Mouse (Mus musculus): ENCODE data around the gene Atp6v0a2.

Gene Atp6v0a2

DNA sequence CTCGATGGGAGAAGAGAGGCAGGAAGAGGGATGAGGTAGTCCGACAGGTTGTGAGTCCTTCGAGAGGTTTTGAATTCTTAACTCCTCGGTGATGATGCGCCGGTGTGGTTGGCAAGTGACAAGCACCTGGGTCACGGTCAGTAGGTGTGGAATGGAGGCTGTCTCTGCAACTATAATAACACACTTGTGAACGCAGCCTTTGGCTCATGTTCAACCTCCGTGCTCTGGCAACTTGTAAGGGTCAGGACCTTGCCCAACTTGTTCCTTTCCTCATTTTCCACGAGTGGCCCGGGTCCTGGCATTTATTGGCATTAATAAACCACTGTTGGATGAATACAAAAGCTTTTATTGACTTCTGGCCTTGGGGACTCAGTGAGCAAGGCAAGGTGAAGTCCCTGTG lies 1.3 kb downstream of the Atp6v0a2 start:
- no peak for TF ChIP-seq GATA4 (IDR thresholded peaks at IDR 0.05; ENCODE audit: insufficient replicate concordance, low read length)

DNA sequence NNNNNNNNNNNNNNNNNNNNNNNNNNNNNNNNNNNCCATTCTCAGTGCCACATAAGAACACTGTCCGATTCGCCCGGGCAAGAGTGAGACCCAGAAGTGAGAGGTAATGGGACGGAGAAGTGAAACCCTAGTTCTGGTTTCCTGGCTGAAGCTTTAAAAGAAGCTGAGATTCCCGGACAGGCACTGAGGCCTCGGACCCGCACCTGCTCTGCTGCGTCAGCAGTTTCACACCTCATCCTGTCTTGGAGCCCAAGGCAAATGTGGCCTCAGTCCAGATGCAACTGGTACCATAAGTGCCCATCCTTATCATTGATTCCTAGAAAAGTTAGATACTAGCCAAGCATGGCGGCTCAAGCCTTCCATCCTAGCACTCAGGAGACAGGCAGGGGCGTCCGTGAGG lies 3.3 kb downstream of the Atp6v0a2 start:
- TF ChIP-seq GATA4 (IDR thresholded peaks at IDR 0.05; ENCODE audit: insufficient replicate concordance, low read length), result no peak

DNA sequence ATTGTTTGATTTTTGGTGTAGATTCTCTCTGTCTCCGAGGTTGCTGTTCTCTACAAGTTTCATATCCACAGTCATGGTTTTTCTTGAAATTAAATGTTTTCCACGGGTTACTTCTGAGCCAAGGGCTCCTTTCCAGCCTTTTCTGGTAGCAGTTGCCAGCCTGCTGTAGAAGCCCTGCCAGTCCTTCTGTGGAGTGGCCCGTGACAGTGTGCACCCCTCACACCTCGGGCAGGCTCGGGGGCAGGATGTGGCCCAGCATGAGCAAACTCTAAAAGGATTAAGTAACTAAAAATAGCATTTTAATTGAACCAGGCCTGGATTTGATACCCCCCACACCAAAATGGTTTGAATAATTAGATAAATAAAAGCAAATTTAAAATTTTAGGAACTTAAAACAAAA lies 4.1 kb downstream of the Atp6v0a2 start:
- TF ChIP-seq GATA4 (IDR thresholded peaks at IDR 0.05; ENCODE audit: insufficient replicate concordance, low read length), result no peak

DNA sequence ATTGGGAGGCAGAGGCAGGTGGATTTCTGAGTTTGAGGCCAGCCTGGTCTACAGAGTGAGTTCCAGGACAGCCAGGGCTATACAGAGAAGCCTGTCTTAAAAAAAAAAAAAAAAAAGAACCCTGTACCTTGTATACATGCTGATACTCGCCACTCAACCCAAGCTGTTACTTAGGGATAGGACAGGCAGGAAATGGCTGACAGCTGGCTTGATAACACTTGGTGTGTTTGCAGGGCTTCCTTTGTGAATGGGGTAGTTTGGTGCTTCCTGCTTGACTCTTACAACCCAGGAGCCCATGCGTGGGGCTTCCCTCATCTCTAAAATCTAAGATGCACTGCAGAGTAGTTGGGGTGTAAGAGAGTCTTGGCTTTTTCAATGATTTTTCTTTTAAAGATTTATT lies 5.0 kb downstream of the Atp6v0a2 start:
- peak; percentile 71; the same call in 1 of the 2 replicates for TF ChIP-seq GATA4 (IDR thresholded peaks at IDR 0.05; ENCODE audit: insufficient replicate concordance, low read length)

DNA sequence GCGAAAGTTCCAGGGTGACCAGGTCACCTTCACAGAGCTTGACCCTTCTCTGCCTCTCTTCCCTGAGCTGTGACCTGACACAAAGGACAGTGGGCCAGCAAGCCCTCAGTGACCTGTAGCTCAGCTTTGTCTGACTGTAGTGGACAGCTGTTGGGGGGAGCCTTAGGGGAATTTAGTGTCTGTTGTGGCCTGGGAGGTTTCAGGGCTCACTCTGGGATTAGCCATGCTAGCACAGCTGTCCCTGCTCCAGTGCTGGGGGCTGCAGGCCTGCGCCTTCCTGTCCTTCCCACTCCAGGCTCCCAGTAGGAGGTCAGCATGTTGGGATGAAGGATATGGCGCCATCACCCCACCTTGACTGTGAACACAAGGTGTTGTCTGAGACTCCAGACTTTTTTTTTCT lies 7.8 kb downstream of the Atp6v0a2 start:
- no peak for TF ChIP-seq GATA4 (IDR thresholded peaks at IDR 0.05; ENCODE audit: insufficient replicate concordance, low read length)

DNA sequence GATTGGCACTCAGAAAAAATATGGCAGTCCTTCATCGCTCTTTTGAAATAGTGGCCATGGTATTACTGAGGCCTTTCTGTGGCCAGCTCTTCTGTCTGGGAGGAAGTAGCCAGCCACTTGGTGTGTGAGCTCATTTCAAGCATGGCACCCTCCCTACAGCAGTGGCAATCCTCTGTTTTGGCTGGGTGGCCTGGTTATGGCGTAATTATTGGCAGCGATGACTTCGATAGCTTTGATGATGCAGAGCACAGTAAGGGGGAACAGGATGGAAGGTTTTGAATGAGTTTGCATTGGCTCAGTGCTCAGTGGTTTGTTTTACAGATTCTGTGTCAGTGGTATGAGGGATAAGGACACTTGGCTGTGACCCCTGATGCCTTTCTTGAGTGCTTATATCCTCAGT lies 8.3 kb downstream of the Atp6v0a2 start:
- TF ChIP-seq GATA4 (IDR thresholded peaks at IDR 0.05; ENCODE audit: insufficient replicate concordance, low read length), result no peak

DNA sequence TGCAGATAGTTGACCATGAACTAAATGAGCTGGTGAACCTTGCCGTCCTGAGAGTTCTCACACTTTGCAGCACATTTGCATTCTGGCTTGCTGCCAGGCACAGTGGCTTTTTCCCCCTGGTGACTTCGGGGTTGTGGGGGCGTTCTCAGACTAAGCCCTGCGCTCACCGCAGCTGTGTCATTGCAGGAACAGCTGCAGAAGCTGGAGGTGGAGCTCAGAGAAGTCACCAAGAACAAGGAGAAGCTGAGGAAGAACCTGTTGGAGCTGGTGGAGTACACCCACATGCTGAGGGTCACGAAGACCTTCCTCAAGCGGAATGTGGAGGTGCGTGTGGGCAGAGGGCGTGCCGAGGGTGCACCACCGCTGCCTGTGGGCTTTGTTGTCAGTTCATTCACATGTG lies 8.9 kb downstream of the Atp6v0a2 start:
- TF ChIP-seq GATA4 (IDR thresholded peaks at IDR 0.05; ENCODE audit: insufficient replicate concordance, low read length), result no peak

DNA sequence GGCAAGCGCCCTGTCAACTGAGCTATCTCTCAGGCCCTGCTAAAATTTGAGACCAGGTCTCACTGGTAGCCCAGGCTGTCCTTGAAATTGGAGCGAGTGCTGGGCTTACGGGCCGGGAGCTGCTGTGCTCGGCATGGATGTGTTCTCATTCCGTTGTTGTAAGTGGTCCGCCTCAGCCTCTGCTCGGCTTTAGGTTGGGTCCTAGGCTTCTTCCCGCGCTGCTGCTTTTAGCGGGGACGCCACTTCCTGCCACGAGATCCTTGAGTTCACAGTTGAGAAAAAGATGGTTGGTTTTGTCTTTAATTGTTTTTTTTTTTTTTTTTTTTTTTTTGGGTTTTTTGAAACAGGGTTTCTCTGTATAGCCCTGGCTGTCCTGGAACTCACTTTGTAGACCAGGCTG lies 9.5 kb downstream of the Atp6v0a2 start:
- TF ChIP-seq GATA4 (IDR thresholded peaks at IDR 0.05; ENCODE audit: insufficient replicate concordance, low read length), result no peak

DNA sequence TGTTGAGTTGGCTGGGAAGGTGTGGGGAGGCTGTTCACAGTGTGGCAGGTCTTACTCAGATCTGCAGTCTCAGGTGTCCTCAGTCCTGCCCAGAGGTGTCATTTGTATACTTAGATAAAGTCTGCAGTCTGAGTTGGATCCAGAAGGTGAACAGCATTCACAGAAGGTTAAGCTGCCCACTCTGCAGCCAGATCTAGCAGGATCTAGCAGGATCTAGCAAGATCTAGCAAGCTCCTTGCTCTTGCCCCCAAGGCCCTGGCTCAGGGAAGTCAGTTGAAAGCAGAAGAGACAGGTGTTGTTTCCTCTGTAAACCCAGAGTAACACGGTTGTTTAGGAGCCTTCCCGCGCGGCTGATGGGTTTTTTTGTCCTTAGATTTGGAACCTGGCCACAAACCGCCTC lies 85.4 kb downstream of the Atp6v0a2 start:
- no peak for TF ChIP-seq GATA4 (IDR thresholded peaks at IDR 0.05; ENCODE audit: insufficient replicate concordance, low read length)

DNA sequence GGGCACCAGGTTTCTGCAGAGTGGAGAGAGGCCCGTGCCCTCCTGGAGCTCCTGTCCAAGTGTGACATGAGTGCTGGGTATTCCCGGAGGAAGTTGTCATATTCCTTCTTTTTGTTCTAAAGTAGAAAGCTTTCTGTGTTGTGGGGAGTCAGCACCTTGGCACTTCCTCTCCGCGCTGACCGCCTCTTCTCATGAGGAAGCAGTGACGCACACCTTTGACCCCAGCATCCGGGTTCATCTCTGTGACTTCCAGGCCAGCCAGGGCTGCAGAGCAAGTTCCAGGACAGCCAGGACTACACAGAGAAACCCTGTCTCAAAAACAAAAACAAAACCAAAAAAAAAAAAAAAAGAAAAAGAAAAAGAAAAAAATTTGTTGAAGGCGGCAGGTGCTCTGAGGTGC lies 86.8 kb downstream of the Atp6v0a2 start:
- TF ChIP-seq GATA4 (IDR thresholded peaks at IDR 0.05; ENCODE audit: insufficient replicate concordance, low read length), result peak; percentile 10; the same call in 1 of the 2 replicates

DNA sequence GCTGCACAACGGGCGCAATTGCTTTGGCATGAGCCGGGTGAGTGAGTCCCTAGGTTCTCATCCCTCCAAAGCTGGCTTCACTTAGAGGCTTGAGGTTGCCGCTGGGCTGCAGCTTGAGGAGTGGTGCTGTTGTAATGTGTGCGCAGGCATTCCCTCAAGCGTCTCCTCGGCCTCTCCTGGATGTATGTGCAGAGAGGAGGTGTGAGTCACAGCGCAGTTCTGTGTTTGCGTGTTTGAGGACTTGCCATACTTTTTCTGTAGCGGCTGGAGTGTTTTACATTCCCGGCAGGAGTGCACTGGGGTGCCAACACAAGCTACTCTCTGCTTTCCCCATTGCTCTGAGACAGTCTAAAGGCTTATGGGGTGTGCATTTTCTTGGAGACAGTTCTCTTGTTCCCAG lies 89.6 kb downstream of the Atp6v0a2 start:
- TF ChIP-seq GATA4 (IDR thresholded peaks at IDR 0.05; ENCODE audit: insufficient replicate concordance, low read length), result no peak

DNA sequence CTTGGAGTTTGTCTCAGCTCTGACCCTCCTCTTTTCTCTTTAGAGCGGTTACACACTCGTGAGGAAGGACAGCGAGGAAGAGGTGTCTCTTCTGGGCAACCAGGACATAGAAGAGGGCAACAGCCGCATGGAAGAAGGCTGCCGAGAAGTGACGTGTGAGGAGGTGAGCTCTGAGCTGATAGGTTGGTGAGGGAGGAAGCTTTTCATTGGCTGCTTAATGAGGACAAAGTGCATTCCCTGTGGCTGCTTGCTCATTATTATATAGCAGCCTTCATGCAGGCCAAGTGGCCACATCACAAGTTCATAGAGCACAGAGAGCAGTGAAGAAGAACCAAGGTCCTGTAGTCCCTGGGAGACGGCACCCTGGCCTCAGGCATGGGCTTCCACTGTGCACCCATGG lies 90.0 kb downstream of the Atp6v0a2 start:
- TF ChIP-seq GATA4 (IDR thresholded peaks at IDR 0.05; ENCODE audit: insufficient replicate concordance, low read length), result no peak

DNA sequence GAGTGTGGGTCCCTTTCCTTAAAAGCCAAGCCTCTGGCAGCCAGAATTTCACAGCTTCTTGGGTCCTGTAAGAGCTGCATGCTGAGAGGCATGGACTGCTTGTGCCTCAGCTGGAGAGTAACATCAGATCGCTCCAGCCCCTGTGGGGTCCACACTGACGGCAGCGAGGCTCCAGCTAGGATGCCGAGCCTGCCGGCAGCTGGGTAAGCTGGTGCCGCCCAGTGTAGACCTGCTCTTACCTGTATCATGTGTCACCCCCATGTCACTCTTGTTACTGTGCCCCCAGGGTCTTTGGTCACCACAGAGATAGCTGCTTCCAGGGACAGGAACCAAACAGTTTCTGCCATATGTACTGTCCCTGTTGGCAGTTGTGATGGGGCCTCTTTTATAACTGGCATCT lies 94.7 kb downstream of the Atp6v0a2 start:
- no peak for TF ChIP-seq GATA4 (IDR thresholded peaks at IDR 0.05; ENCODE audit: insufficient replicate concordance, low read length)

DNA sequence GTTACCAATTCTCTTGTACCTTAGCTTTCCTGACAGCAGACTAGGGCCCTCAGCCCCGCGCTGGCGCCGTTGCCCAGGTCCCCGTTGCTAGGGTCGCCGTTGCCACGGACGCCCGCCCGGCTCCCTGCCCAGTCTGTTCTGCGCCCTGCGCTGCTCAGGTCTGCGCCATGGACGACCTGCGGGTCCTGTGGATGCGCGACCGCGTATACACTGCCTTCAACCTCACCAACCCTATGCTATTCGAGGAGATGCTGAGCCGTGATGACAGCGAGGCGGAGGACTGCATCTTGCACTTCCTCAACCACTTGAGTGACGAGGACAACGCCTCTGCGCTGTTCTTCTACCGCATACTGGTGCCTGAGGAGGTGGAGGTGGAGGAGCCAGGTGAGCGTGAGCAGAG lies 96.6 kb downstream of the Atp6v0a2 start, which contains the start of gene Dnah10:
TSS of gene Dnah10 (plus strand) at position 89 of the 400 bp plus-strand sequence.
- TF ChIP-seq GATA4 (IDR thresholded peaks at IDR 0.05; ENCODE audit: insufficient replicate concordance, low read length), result no peak

DNA sequence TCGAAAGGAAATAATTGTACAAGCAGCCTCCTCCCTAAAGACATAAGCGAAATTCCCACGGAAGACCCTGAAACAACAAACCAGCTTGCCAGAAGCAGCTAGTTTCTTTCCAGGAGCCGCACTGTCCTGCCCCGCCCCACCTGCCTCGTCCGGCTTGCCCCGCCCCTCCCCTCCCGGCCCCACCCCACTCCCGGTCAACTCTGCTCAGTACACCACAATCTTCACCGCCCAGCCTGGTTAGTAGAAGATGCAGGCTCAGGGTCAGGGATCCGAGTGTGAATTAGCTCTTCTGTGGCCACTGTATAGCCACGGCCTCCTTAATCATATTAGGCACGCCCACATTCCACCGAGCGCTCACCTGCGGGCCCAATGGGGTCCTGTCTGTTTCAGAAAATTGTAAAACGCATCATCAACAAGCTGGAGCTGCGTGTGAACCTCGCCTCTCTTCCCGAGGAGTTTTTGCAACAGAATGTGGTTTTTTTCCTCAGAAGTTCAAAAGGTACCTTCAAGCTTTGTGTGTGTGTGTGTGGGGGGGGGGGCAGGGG lies 101.4 kb downstream of the Atp6v0a2 start:
- TF ChIP-seq GATA4 (IDR thresholded peaks at IDR 0.05; ENCODE audit: insufficient replicate concordance, low read length), result no peak

DNA sequence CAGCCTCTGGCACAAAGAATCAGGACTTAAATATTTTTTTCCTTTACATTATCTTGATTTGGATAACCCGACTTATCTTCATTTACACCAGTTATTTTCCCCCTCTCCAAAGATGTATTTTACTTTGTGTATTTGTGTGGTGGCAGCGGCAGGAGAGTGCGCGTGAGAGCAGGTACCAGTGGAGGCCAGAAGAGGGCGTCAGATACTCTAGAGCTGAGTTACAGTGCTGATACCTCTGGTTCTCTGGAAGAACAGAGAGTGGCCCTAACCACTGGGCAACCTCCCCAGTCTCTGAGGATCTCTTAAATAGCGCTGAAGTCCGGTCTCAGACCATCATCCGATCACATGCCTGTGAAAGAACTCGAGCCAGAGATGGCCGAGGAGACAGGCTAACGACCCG lies 105.6 kb downstream of the Atp6v0a2 start:
- TF ChIP-seq GATA4 (IDR thresholded peaks at IDR 0.05; ENCODE audit: insufficient replicate concordance, low read length), result no peak

DNA sequence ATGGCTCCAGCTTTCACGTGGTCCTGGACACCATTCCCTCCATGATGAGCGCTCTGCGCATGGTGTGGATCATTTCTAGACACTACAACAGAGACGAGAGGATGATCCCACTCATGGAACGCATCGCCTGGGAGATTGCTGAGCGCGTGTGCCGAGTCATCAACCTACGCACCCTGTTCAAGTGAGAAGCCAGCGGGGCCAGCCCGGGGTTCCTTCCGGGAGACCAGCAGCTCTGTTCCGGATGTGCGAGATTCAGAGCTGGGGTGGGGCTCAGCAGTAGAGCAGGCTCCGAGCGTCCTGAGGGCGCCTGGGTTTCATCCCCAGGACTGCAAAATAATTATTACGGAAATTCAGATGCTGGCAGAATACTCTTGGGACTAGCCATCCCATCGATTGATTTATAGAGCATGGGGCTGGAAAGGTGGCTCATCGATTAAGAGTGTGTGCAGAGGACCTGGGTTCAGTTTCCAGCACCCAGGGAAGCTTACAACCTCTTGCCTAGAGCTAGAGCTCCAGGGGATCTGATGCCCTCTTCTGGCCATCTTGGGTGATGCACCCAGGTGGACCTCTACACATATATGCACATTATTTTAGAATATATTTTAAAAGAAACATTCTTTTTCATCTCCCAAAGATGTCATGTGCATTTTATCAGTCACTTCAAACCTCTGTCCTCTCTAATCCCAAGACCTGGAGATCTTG lies 113.7 kb downstream of the Atp6v0a2 start:
- TF ChIP-seq GATA4 (IDR thresholded peaks at IDR 0.05; ENCODE audit: insufficient replicate concordance, low read length), result no peak
